8 mouse cellular contexts compared by ENCODE assay signal in the genomic region with DNA sequence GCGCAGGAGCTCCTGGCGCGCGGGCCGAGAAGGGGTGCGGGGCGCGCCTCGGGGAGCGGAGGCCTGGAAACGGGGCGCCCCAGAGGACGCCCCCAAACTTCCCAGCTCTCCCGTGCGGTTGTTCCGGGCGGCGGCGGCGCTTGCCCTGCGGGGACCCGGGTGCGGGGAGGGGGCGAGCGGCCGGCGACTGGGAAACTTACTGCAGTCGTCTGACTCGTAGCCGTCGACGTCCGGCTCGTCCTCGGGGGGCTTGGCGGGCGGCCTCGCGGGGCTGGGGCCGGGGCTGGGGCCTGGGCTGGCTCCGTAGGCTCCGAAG. TPM values are rescaled to one million over a fixed set of nuclear protein-coding genes. Genes with fewer than 3 reads are reported as not detected.
DNase-seq lines count a peak whose midpoint lies in the region; ATAC-seq lines count a peak whose summit lies in the region.

No protein-coding gene starts in this region.

- peak overlapping the region; percentile 76 for H3K4me2 ChIP-seq in kidney, embryonic 16.5 days (replicated peaks; ENCODE audit: low read depth, low read length)
- H3K4me2 ChIP-seq in embryonic facial prominence, embryonic 13.5 days, result peak overlapping the region; percentile 75
- H3K4me2 ChIP-seq in hindbrain, embryonic 14.5 days (replicated peaks), result peak overlapping the region; percentile 64
- peak overlapping the region; percentile 67 for H3K4me2 ChIP-seq in midbrain, embryonic 16.5 days (ENCODE audit: low read length)

- no peak for DNase-seq in kidney, adult 18-20 months
- no peak for DNase-seq in hindbrain, embryonic 14.5 days (ENCODE audit: low spot score)
- no peak for DNase-seq in gastrocnemius, postnatal 25 days
- no peak for DNase-seq in thymus, adult 18-20 months

- H3K27me3 ChIP-seq in kidney, embryonic 16.5 days (ENCODE audit: insufficient read depth, low read length), result peaks cover 31% of the 10 kb centered on the region
- H3K27me3 ChIP-seq in embryonic facial prominence, embryonic 13.5 days, result peaks cover 67% of the 10 kb centered on the region
- peaks cover 43% of the 10 kb centered on the region for H3K27me3 ChIP-seq in hindbrain, embryonic 14.5 days (ENCODE audit: control insufficient read depth, insufficient read depth, low read length)
- H3K27me3 ChIP-seq in midbrain, embryonic 16.5 days (ENCODE audit: control insufficient read depth, insufficient read depth, low read depth, low read length), result peaks cover 17% of the 10 kb centered on the region

- H3K4me3 ChIP-seq in kidney, embryonic 16.5 days (ENCODE audit: low read length), result peak overlapping the region; percentile 53
- peak overlapping the region; percentile 60 for H3K4me3 ChIP-seq in embryonic facial prominence, embryonic 13.5 days
- H3K4me3 ChIP-seq in hindbrain, embryonic 14.5 days (replicated peaks; ENCODE audit: low read length), result peak overlapping the region; percentile 50
- H3K4me3 ChIP-seq in midbrain, embryonic 16.5 days (ENCODE audit: low read depth, low read length), result peak overlapping the region; percentile 61

- H3K9ac ChIP-seq in kidney, embryonic 16.5 days (replicated peaks; ENCODE audit: low read length), result peak overlapping the region; percentile 73
- peak overlapping the region; percentile 82 for H3K9ac ChIP-seq in embryonic facial prominence, embryonic 13.5 days
- peak overlapping the region; percentile 58 for H3K9ac ChIP-seq in hindbrain, embryonic 14.5 days
- H3K9ac ChIP-seq in midbrain, embryonic 16.5 days (ENCODE audit: low read depth, low read length), result peak overlapping the region; percentile 70

- H3K27ac ChIP-seq in kidney, embryonic 16.5 days (ENCODE audit: low read length), result no peak overlapping the region
- H3K27ac ChIP-seq in embryonic facial prominence, embryonic 13.5 days, result 0 out of 2 replicates have a peak overlapping the region, but pooled peaks have one; percentile 39
- H3K27ac ChIP-seq in hindbrain, embryonic 14.5 days, result no peak overlapping the region
- no peak overlapping the region for H3K27ac ChIP-seq in midbrain, embryonic 16.5 days (ENCODE audit: low read length)

- no peaks in the 10 kb centered on the region for H3K9me3 ChIP-seq in kidney, embryonic 16.5 days (ENCODE audit: low read length)
- H3K9me3 ChIP-seq in embryonic facial prominence, embryonic 13.5 days, result no peaks in the 10 kb centered on the region
- H3K9me3 ChIP-seq in hindbrain, embryonic 14.5 days (ENCODE audit: control insufficient read depth, low read length), result no peaks in the 10 kb centered on the region
- no peaks in the 10 kb centered on the region for H3K9me3 ChIP-seq in midbrain, embryonic 16.5 days (replicated peaks; ENCODE audit: control insufficient read depth, low read length, poor library complexity, severe bottlenecking)

- H3K4me1 ChIP-seq in kidney, embryonic 16.5 days (ENCODE audit: insufficient read depth, low read length), result peaks cover 20% of the 10 kb centered on the region
- H3K4me1 ChIP-seq in embryonic facial prominence, embryonic 13.5 days, result peaks cover 27% of the 10 kb centered on the region
- H3K4me1 ChIP-seq in hindbrain, embryonic 14.5 days (replicated peaks; ENCODE audit: control insufficient read depth, insufficient read depth, low read length), result peaks cover 7% of the 10 kb centered on the region; the same call in 1 of the 2 replicates
- peaks cover 3% of the 10 kb centered on the region for H3K4me1 ChIP-seq in midbrain, embryonic 16.5 days (ENCODE audit: control insufficient read depth, insufficient read depth, low read length)

- WGBS in kidney, embryonic 16.5 days, result under 1% methylated on average over 33 of the region's 42 CpGs
- WGBS in embryonic facial prominence, embryonic 13.5 days, result 1% methylated on average over 42 of the region's 42 CpGs
- 2% methylated on average over 24 of the region's 42 CpGs for WGBS in hindbrain, embryonic 14.5 days
- WGBS in midbrain, embryonic 16.5 days, result 2% methylated on average over 34 of the region's 42 CpGs

- no peak for ATAC-seq in kidney, embryonic 16.5 days (ENCODE audit: low FRiP score, low TSS enrichment)
- no peak for ATAC-seq in embryonic facial prominence, embryonic 13.5 days (ENCODE audit: insufficient number of reproducible peaks, insufficient read depth, low FRiP score, low TSS enrichment, low read depth)
- ATAC-seq in hindbrain, embryonic 14.5 days (ENCODE audit: low FRiP score), result no peak
- no peak for ATAC-seq in midbrain, embryonic 16.5 days
- no peak for ATAC-seq in erythroid progenitor cell, adult 5-6 weeks (replicated peaks; ENCODE audit: low FRiP score, poor library complexity, severe bottlenecking)

- H3K36me3 ChIP-seq in kidney, embryonic 16.5 days (ENCODE audit: insufficient read depth, low read length), result no peaks in the 10 kb centered on the region
- H3K36me3 ChIP-seq in embryonic facial prominence, embryonic 13.5 days, result no peaks in the 10 kb centered on the region
- no peaks in the 10 kb centered on the region for H3K36me3 ChIP-seq in hindbrain, embryonic 14.5 days (replicated peaks; ENCODE audit: control insufficient read depth, insufficient read depth)
- no peaks in the 10 kb centered on the region for H3K36me3 ChIP-seq in midbrain, embryonic 16.5 days (ENCODE audit: control insufficient read depth, insufficient read depth, low read length)

RNA-seq across cellular contexts. Expression of gene Doc2b, which starts 0.6 kb away (rescaled TPM):
- polyA plus RNA-seq in kidney, embryonic 16.5 days (2015; fragmentation: Nextera tagmentation; extraction: Ambion mirVana), result 0.54 and 0.86 TPM in 2 replicates
- polyA plus RNA-seq in embryonic facial prominence, embryonic 13.5 days (2015; fragmentation: Nextera tagmentation; extraction: Ambion mirVana), result 2.5 TPM in 2 replicates
- 2.9 and 3.7 TPM in 2 replicates for polyA plus RNA-seq in hindbrain, embryonic 14.5 days (2014; fragmentation: Nextera tagmentation; extraction: Ambion mirVana)
- 4.2 and 5.0 TPM in 2 replicates for polyA plus RNA-seq in midbrain, embryonic 16.5 days (2015; fragmentation: Nextera tagmentation; extraction: Ambion mirVana)
- total RNA-seq in gastrocnemius, postnatal 25 days (2021), result under 1 TPM; 0.38 to 0.78 TPM
- not detected in 2 replicates for total RNA-seq in erythroid progenitor cell, adult 5-6 weeks (2015; ENCODE audit: low replicate concordance)
- not detected in 2 replicates for total RNA-seq in erythroid progenitor cell, adult 5-6 weeks (2017; ENCODE audit: low replicate concordance)
